In genomic region chr2:93482036-93482644, GRCm38 (mm10) we compare ENCODE assay signal across 17 mouse cellular contexts. TPM values are rescaled to one million over a fixed set of nuclear protein-coding genes. Genes with fewer than 3 reads are reported as not detected.
DNase-seq lines count a peak whose midpoint lies in the region; ATAC-seq and TF ChIP-seq lines count a peak whose summit lies in the region.
"Had no signal": no experiment of that assay in that cellular context is flagged by ENCODE, and none has a peak within 500 bp of the region (broad histone marks: within the 10 kb centered on the region; RNA-seq: fewer than 3 reads in every experiment).

No protein-coding gene starts in this region.

- no peaks in the 10 kb centered on the region for H3K36me3 ChIP-seq in hindbrain, postnatal 0 days (ENCODE audit: insufficient read depth, low read length)
- H3K36me3 ChIP-seq in hindbrain, embryonic 12.5 days, result no peaks in the 10 kb centered on the region
- no peaks in the 10 kb centered on the region for H3K36me3 ChIP-seq in embryonic facial prominence, embryonic 13.5 days
- no peaks in the 10 kb centered on the region for H3K36me3 ChIP-seq in midbrain, embryonic 14.5 days (ENCODE audit: control insufficient read depth, insufficient read depth, low read length)
- H3K36me3 ChIP-seq in kidney, embryonic 15.5 days, result no peaks in the 10 kb centered on the region
- H3K36me3 ChIP-seq: heart, embryonic 12.5 days; intestine, embryonic 15.5 days had no signal

- DNase-seq in cerebellum, postnatal 10 days, result peak; percentile 43 to 58
- DNase-seq in hindbrain, postnatal 0 days (ENCODE audit: low spot score), result no peak
- peak; percentile 39 for DNase-seq in midbrain, embryonic 14.5 days
- no peak for DNase-seq in heart, adult 8-10 months (ENCODE audit: low spot score)
- DNase-seq: cerebellum, postnatal 36 days; gastrocnemius, postnatal 36 days; layer of hippocampus, postnatal 36 days; lung, embryonic 14.5 days; lung, postnatal 4 days had no signal

- H3K27ac ChIP-seq in hindbrain, postnatal 0 days, result no peak overlapping the region
- no peak overlapping the region for H3K27ac ChIP-seq in hindbrain, embryonic 12.5 days
- H3K27ac ChIP-seq in embryonic facial prominence, embryonic 13.5 days, result peak overlapping the region; percentile 79
- H3K27ac ChIP-seq in midbrain, embryonic 14.5 days (replicated peaks; ENCODE audit: low read depth, low read length), result no peak overlapping the region
- no peak overlapping the region for H3K27ac ChIP-seq in kidney, embryonic 15.5 days
- H3K27ac ChIP-seq: intestine, embryonic 15.5 days; kidney, postnatal 0 days had no signal

- no peaks in the 10 kb centered on the region for H3K9me3 ChIP-seq in hindbrain, postnatal 0 days (ENCODE audit: low read length)
- H3K9me3 ChIP-seq in hindbrain, embryonic 12.5 days (replicated peaks), result no peaks in the 10 kb centered on the region
- H3K9me3 ChIP-seq in embryonic facial prominence, embryonic 13.5 days, result no peaks in the 10 kb centered on the region
- H3K9me3 ChIP-seq in midbrain, embryonic 14.5 days (ENCODE audit: control insufficient read depth, low read length), result no peaks in the 10 kb centered on the region
- H3K9me3 ChIP-seq in kidney, embryonic 15.5 days (replicated peaks), result no peaks in the 10 kb centered on the region
- H3K9me3 ChIP-seq: heart, embryonic 12.5 days; intestine, embryonic 15.5 days had no signal

- no peaks in the 10 kb centered on the region for H3K27me3 ChIP-seq in hindbrain, postnatal 0 days (ENCODE audit: insufficient read depth, low read length)
- H3K27me3 ChIP-seq in hindbrain, embryonic 12.5 days, result no peaks in the 10 kb centered on the region
- H3K27me3 ChIP-seq in embryonic facial prominence, embryonic 13.5 days, result no peaks in the 10 kb centered on the region
- H3K27me3 ChIP-seq in midbrain, embryonic 14.5 days (ENCODE audit: control insufficient read depth, insufficient read depth, low read length), result no peaks in the 10 kb centered on the region
- peaks cover 27% of the 10 kb centered on the region for H3K27me3 ChIP-seq in kidney, embryonic 15.5 days
- H3K27me3 ChIP-seq: intestine, embryonic 15.5 days had no signal

- no peak overlapping the region for H3K4me3 ChIP-seq in hindbrain, postnatal 0 days (ENCODE audit: low read length)
- H3K4me3 ChIP-seq in hindbrain, embryonic 12.5 days, result no peak overlapping the region
- H3K4me3 ChIP-seq in embryonic facial prominence, embryonic 13.5 days, result no peak overlapping the region
- H3K4me3 ChIP-seq in midbrain, embryonic 14.5 days (replicated peaks; ENCODE audit: low read depth, low read length), result no peak overlapping the region
- H3K4me3 ChIP-seq in kidney, embryonic 15.5 days (replicated peaks), result no peak overlapping the region
- H3K4me3 ChIP-seq: heart, embryonic 12.5 days; intestine, embryonic 15.5 days had no signal

- H3K9ac ChIP-seq in hindbrain, postnatal 0 days (replicated peaks; ENCODE audit: low read length), result no peak overlapping the region
- no peak overlapping the region for H3K9ac ChIP-seq in hindbrain, embryonic 12.5 days
- H3K9ac ChIP-seq in embryonic facial prominence, embryonic 13.5 days, result no peak overlapping the region
- no peak overlapping the region for H3K9ac ChIP-seq in midbrain, embryonic 14.5 days (replicated peaks; ENCODE audit: low read length)
- H3K9ac ChIP-seq in kidney, embryonic 15.5 days, result no peak overlapping the region
- H3K9ac ChIP-seq: heart, embryonic 12.5 days; intestine, embryonic 15.5 days; lung, embryonic 14.5 days had no signal

- H3K4me2 ChIP-seq in hindbrain, postnatal 0 days (ENCODE audit: low read depth, low read length), result no peak overlapping the region
- H3K4me2 ChIP-seq in hindbrain, embryonic 12.5 days (replicated peaks), result no peak overlapping the region
- H3K4me2 ChIP-seq in embryonic facial prominence, embryonic 13.5 days, result peak overlapping the region; percentile 5
- H3K4me2 ChIP-seq in midbrain, embryonic 14.5 days (ENCODE audit: low read length), result no peak overlapping the region
- no peak overlapping the region for H3K4me2 ChIP-seq in kidney, embryonic 15.5 days
- H3K4me2 ChIP-seq: heart, embryonic 12.5 days; intestine, embryonic 15.5 days; liver, embryonic 11.5 days; lung, embryonic 14.5 days had no signal

- ATAC-seq in cerebellum, adult (ENCODE audit: insufficient number of reproducible peaks, low FRiP score, low TSS enrichment), result no peak
- 0 out of 2 replicates have a peak, but pooled peaks have one; percentile 13 for ATAC-seq in hindbrain, postnatal 0 days
- ATAC-seq in hindbrain, embryonic 12.5 days (ENCODE audit: low FRiP score), result no peak
- peak; percentile 56 for ATAC-seq in embryonic facial prominence, embryonic 13.5 days (ENCODE audit: insufficient number of reproducible peaks, insufficient read depth, low FRiP score, low TSS enrichment, low read depth)
- ATAC-seq in midbrain, embryonic 14.5 days (ENCODE audit: low FRiP score, low TSS enrichment), result no peak
- ATAC-seq in kidney, embryonic 15.5 days (replicated peaks; ENCODE audit: low FRiP score), result no peak
- ATAC-seq: intestine, embryonic 15.5 days had no signal

- WGBS in hindbrain, postnatal 0 days, result 44% methylated on average over 6 of the region's 6 CpGs
- WGBS in hindbrain, embryonic 12.5 days, result 38% methylated on average over 6 of the region's 6 CpGs
- WGBS in embryonic facial prominence, embryonic 13.5 days, result 4% methylated on average over 6 of the region's 6 CpGs
- 38% methylated on average over 6 of the region's 6 CpGs for WGBS in midbrain, embryonic 14.5 days
- WGBS in kidney, embryonic 15.5 days, result 52% methylated on average over 6 of the region's 6 CpGs

- no peaks in the 10 kb centered on the region for H3K4me1 ChIP-seq in hindbrain, postnatal 0 days (ENCODE audit: insufficient read depth, low read length)
- H3K4me1 ChIP-seq in hindbrain, embryonic 12.5 days, result peaks cover 19% of the 10 kb centered on the region
- peaks cover 41% of the 10 kb centered on the region for H3K4me1 ChIP-seq in embryonic facial prominence, embryonic 13.5 days
- H3K4me1 ChIP-seq in midbrain, embryonic 14.5 days (ENCODE audit: control insufficient read depth, insufficient read depth, low read length), result no peaks in the 10 kb centered on the region; the same call in 1 of the 2 replicates
- H3K4me1 ChIP-seq in kidney, embryonic 15.5 days, result no peaks in the 10 kb centered on the region
- H3K4me1 ChIP-seq: heart, embryonic 12.5 days had no signal

- no peak for TF ChIP-seq CTCF in hindbrain, postnatal 0 days (IDR thresholded peaks at IDR 0.05; ENCODE audit: low read depth)

RNA-seq across cellular contexts. Expression of gene Cd82, which starts 19.2 kb away (rescaled TPM):
- 12.4 and 14.2 TPM in 2 replicates for total RNA-seq in hindbrain, postnatal 0 days (2014; rRNA removed)
- 21.8 and 25.1 TPM in 2 replicates for polyA plus RNA-seq in hindbrain, postnatal 0 days (2015; fragmentation: Nextera tagmentation; extraction: Ambion mirVana)
- 13.2 and 15.4 TPM in 2 replicates for polyA plus RNA-seq in hindbrain, embryonic 12.5 days (2016; fragmentation: Nextera tagmentation; extraction: Ambion mirVana)
- polyA plus RNA-seq in embryonic facial prominence, embryonic 13.5 days (2015; fragmentation: Nextera tagmentation; extraction: Ambion mirVana), result 34.8 and 40.4 TPM in 2 replicates
- 12.6 and 14.1 TPM in 2 replicates for polyA plus RNA-seq in midbrain, embryonic 14.5 days (2014; fragmentation: Nextera tagmentation; extraction: Ambion mirVana)
- 47.8 and 49.4 TPM in 2 replicates for polyA plus RNA-seq in kidney, embryonic 15.5 days (2015; fragmentation: Nextera tagmentation; extraction: Ambion mirVana)
- total RNA-seq in heart, adult 8-10 months (2022), result 10 to 100 TPM; 15.6 to 24.4 (median 17.1) TPM

Comparison
In these comparisons a context has a peak if more than half of its experiments do, and no peak if none do; other contexts are left out.
1. ATAC-seq: peak in hindbrain, postnatal 0 days (single experiment) and embryonic facial prominence, embryonic 13.5 days (single experiment); none in cerebellum, adult (single experiment), hindbrain, embryonic 12.5 days (single experiment), midbrain, embryonic 14.5 days (single experiment) and kidney, embryonic 15.5 days (single experiment).
2. DNase-seq: peak in cerebellum, postnatal 10 days (2 of 2) and midbrain, embryonic 14.5 days (single experiment); none in hindbrain, postnatal 0 days (single experiment) and heart, adult 8-10 months (single experiment).